Mouse (Mus musculus) adrenal gland, postnatal 14 days (tissue): ENCODE data around the gene Cst6. TPM values are rescaled to one million over a fixed set of nuclear protein-coding genes. Genes with fewer than 3 reads are reported as not detected.
A peak's percentile ranks its signal among the peaks of the same experiment; 100 is the strongest.

Experiments used
- DNase-seq: peaks from one replicate; pipeline ENCODE4 v3.0.0; 2021; ENCODE audit warnings: mixed read lengths
- total RNA-seq: library from RNA; stranded (reverse); gene quantifications from 2 replicates; pipeline ENCODE4 v1.2.3, GENCODE M21; 2021

Cst6 gene
- total RNA-seq, 1 experiment from 2014 or later: 1.3 TPM

GRCm38 (mm10) chr19:5348526-5349501, 560 bp downstream of the Cst6 start:
- peak; percentile 31 for DNase-seq

DNA sequence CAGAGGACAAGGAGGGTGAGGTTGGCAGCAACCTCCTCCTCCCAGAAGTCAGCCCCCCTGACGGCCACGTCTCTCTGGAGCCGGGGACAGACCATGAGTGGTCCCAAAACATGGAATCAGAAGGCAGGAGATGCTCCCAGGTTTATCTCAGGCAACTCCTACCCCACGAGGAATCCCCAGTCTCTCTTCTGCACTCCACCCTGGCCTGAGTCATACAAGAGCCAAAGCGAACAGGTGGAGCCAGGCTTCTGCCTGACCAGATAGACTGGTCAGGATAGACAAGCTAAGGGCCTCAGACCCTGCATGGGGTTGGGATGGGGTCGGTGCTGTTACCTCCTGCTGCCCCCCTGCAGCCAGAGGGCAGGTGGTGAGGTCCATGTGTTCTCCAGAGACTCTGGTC, 1.3 kb downstream of the Cst6 start:
- DNase-seq: no peak

GRCm38 (mm10) chr19:5345297-5346131, 3.9 kb downstream of the Cst6 start:
- no peak for DNase-seq

DNA sequence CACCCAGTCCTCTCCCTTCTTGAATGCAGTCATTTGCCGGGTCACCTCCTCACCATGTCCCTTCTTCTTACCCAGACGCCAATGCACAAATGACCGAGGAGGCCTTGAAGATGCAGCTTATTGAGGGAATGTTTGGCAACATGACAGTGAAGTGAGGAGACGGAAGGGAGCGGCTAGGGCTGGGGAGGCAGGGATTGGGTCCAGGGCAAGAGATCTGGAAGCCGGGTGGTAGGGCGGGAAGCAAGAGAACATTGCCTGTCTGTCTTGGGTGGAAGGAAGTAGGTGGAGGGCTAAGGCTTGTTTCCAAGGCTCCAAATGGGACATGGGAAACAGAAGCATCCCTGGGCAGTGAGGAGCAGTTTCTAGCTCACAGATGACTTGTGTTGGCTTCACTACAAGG, 8.0 kb downstream of the Cst6 start:
- DNase-seq: no peak

- DNase-seq: peak; percentile 85
These were observed 11.4 kb downstream of the Cst6 start for GRCm38 (mm10) chr19:5337975-5338374.

GRCm38 (mm10) chr19:5335441-5335840, 13.9 kb downstream of the Cst6 start, which contains the start of gene Catsper1:
Gene Catsper1 (plus strand): TSS chr19:5335741.
- no peak for DNase-seq

DNA sequence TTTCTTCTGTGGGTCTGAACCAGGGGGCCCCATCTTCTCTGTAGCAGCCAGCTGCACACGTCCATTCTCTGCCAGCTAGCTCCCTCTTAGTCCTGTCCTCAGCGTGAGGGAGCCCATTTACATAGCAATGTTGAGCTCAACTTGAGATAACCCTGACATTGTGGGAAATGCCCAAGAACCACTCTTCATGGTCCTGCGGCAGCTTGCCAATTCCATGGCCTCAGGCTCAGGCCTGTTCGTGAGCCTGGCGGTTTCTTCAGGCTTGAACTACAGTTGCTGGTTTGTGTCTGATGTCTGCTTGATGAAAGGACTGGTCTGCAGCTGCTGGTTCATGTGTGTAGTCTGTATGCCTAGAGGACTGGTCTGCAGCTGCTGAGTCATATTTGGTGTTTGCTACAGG, 14.6 kb downstream of the Cst6 start:
- DNase-seq: no peak

GRCm38 (mm10) chr19:5327970-5328369, 21.4 kb downstream of the Cst6 start:
- DNase-seq: no peak

- DNase-seq: peak; percentile 31
These were observed 25.6 kb downstream of the Cst6 start for GRCm38 (mm10) chr19:5323801-5324200.

DNA sequence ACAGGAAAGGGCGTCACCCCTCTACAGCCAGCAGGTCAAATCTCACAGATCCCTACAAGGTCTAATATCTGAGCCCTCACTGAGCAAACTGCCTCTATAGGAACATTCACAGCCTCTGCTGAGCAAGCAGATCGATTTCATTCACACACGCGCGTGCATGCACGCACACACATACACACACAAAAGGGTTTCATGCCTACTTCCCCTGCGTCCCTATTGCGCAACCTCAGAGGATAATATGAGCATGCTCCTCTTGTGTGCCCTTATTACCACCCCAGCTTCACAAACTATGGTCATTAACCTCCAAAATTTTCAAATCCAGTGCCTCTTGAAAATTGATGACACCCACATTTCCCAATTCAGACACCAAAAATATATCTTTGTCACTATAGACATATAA, 36.2 kb downstream of the Cst6 start:
- no peak for DNase-seq

GRCm38 (mm10) chr19:5309025-5309424, 40.3 kb downstream of the Cst6 start:
- no peak for DNase-seq

DNA sequence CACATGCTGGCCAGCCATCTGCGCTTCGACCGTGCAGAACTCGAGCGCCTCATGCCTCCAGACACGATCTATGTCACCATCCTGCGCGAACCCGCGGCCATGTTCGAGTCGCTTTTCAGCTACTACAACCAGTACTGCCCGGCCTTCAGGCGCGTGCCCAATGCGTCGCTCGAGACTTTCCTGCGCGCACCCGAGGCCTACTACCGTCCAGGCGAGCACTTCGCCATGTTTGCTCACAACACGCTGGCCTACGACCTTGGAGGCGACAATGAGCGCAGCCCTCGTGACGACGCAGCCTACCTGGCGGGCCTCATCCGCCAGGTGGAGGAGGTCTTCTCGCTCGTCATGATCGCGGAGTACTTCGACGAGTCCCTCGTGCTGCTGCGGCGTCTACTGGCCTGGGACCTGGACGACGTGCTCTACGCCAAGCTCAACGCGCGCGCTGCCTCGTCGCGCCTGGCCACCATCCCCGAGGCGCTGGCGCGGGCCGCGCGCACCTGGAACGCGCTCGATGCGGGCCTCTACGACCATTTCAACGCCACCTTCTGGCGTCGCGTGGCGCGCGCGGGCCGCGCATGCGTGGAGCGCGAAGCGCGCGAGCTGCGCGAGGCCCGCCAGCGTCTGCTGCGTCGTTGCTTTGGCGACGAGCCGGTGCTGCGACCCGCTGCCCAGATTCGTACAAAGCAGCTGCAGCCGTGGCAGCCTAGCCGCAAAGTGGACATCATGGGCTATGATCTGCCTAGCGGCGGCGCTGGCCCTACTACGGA, 42.2 kb downstream of the Cst6 start:
- DNase-seq: peak; percentile 29

DNA sequence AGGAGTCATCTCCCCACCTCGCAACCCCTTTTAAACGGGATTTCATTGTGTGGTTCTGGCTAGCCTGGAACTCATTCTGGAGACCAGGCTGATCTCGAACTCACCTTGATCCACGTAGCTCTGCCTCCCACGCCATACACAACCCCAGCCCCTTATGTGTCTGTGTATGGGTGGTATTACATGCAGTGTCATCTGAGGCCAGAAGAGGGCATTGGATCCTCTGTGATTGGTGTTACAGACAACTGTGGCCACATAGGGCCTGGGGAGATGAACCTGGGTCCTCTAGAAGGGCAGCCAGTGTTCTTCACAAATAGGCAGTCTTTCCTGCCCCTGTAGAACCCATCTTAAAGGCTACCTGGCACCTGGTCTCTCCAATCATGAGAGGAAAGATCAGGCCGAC, 43.1 kb downstream of the Cst6 start:
- no peak for DNase-seq

DNA sequence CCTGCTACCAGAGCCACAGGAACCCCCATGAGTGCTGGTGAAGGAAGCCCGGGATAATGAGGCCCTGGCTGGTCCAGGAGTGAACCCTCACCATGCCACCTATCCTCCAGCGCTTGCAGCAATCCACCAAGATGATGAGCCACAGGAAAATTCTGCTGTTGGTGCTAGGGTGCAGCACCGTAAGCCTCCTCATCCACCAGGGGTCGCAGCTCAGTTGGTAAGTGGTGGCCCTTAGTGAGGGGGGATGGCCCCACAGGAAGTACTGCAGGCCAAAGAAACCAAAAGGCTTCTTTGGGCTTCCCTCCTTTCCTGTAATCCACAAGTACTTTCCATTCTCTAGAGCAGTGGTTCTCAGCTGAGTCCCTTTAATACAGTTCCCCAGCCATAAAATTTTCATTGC, 46.9 kb downstream of the Cst6 start:
- peak; percentile 74 for DNase-seq

DNA sequence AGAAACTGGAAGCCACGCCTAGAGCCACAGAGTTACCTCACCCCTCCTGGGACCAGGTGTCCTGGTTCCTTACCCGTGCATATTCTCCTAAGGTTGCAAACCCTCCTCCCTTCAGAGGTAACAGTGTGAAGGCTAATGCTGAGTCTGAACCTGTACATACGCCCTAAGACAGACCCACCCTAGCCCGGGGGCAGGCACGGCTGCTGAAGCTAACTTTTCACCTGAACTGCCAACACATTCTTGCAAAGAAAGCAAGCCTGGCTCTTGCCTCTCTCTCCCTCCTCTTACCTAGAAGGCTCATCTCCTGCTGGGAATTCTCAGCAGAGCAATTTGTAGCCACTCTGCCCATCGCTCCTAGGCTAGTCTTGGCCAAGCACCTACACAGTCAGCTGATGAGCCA, 48.8 kb downstream of the Cst6 start:
- DNase-seq: no peak

DNA sequence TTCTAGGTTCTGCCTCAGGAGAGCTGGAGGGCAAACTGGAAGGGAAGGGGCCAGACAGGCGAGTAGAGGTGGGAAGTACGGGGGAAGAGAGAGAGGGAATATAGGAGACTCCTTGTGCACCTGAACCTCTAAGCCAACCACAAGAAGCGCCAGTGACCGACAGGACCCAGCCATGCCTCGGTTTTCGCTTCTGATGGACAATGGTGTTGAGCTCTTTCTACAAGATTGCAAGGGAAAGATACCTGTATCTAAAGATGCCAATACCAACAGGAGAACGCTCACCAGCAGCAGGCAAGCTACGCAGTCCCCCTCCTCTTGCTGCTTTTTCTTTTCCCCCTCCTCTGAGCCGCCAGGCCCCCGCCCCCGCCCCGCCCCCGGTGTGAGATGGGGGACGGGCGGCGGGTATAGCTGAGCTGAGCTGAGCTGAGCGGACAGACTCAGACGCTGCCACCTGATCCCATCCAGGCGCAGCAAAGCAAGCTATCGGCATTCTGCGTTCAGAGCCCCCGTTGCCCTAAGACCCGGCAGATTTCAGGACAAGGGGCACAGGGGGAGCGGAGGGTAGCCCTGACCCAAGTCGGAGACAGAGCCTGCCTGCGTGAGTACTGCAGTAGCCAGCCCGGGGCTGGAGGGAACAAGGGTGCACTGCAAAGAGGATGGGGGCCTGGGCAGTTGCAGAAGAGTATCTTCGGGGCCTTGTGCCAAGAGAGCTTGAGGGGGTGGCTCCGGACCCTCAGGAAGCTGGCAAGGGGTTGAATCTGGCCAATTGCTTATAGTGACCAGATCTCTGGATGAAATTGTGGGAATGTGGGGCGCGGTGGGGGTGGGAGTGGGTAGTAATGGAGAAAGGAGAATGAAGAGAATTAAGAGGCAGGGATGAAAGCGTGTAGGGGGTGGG, 51.2 kb downstream of the Cst6 start, which contains the start of gene Gal3st3:
Gene Gal3st3, plus strand, starts transcription at position 429 of the 898 bp plus-strand sequence.
- no peak for DNase-seq

GRCm38 (mm10) chr19:5296630-5297029, 52.7 kb downstream of the Cst6 start:
- DNase-seq: no peak

GRCm38 (mm10) chr19:5295736-5296075, 53.7 kb downstream of the Cst6 start:
- no peak for DNase-seq

DNA sequence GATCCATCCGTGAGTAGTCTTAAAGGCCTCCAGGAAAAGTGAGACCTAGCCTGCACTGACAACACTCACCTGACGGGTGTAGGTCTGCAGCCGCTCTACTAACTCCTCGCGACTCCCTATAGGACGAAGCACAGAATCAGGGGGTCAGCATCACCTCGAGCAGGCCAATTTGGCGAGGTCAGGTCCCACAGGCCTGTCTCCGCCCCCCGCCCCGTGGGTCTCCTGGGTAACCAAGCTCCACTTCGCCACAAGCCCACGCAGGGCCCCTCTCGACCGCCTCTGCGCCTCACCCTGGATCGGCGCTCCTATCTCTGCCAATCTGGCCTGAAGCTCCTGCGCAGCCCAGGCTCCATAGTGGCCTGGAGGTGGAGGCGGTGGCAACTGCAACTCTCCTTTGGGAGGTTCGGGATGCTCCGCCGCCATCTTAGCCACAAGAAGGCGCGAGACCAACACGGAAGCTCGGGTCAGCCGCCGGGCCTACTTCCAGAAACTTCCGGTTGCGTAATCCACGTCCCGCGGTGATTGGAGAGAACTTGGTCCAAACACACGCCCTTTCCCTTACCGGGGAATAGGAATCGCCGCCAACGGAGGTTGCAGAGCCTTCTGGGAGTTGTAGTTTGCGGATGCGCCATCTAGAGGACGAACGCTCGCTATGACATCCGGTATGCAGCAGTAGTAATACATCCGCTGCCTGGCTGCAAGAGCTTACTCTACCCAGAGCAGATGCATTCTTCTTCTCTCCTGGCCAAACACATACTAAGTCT, 54.2 kb downstream of the Cst6 start, which contains the start of gene Sf3b2:
Gene Sf3b2, minus strand, starts transcription at position 484 of the 764 bp plus-strand sequence.
- DNase-seq: peak; percentile 99
